Mouse (Mus musculus): Measurements from ENCODE around the gene Aire. TPM values are rescaled to one million over a fixed set of nuclear protein-coding genes. Genes with fewer than 3 reads are reported as not detected.

Aire gene
- total and polyA plus RNA-seq, 2 experiments from 2014 or later, result 0.16 to 0.31 TPM

DNA sequence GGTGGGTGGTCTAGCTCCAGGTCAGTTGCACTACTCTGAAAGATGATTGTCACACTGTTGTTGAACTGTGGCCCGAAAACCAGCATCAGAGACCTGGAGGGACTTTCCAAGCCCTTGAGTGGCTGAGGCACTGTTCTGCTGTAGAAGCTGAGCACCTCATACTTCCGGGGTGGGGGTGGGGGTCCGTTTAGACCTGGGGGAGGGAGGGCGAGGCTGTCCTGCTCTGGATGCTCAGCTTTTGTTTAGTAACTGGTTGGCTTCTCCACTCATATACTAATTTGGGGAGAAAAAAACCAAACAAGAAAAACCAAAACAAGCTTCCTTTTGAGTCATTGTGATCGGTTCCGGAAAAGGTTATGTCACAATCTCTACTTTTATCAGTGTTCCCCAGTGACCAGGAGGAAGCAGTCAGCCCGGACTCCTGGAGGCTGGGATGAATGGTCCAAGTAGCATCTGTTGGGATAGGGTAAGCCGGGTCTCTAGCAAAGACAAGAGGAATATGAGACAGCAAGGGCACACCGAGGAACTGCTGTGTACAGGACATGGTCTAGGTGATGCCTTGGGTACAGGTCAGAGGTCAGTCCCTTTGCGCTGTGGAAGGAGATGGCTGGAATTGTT lies 43.1 kb upstream of the Aire start:
- no peaks in the 10 kb centered on the region for H3K9me3 ChIP-seq (ENCODE audit: low read length)
- WGBS, result 82% methylated on average over 10 of the region's 10 CpGs
- no peak for DNase-seq (ENCODE audit: low spot score)
- no peak for TF ChIP-seq CTCF (IDR thresholded peaks at IDR 0.05)
- no peak overlapping the region for H3K9ac ChIP-seq (replicated peaks; ENCODE audit: low read length, poor library complexity, severe bottlenecking)
- H3K27me3 ChIP-seq (ENCODE audit: insufficient read depth, low read length), result no peaks in the 10 kb centered on the region
- H3K4me1 ChIP-seq (ENCODE audit: insufficient read depth, low read length), result no peaks in the 10 kb centered on the region
- H3K4me2 ChIP-seq (ENCODE audit: low read depth, low read length, poor library complexity, severe bottlenecking), result no peak overlapping the region
- no peaks in the 10 kb centered on the region for H3K36me3 ChIP-seq (ENCODE audit: insufficient read depth, low read length)
- ATAC-seq (ENCODE audit: low FRiP score), result no peak
- H3K4me3 ChIP-seq (ENCODE audit: low read depth, low read length), result no peak overlapping the region
- no peak overlapping the region for H3K27ac ChIP-seq (ENCODE audit: low read depth, low read length)

DNA sequence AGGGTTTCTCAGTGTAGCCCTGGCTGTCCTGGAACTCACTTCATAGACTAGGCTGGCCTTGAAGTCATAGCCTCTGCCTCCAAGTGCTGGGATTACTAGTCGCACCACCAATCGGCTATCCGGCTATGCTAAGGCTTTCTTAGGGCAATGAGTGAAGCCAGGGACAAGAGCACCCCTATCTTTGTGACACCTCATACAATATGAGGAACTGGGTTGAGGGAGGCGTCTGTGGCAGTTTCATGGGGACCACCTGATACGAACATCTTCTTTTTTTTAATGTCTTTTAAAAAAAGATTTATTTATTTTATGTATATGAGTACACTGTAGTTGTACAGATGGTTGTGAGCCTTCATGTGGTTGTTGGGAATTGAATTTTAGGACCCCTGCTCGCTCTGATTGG lies 42.3 kb upstream of the Aire start:
- H3K27me3 ChIP-seq (ENCODE audit: insufficient read depth, low read length), result no peaks in the 10 kb centered on the region
- H3K4me1 ChIP-seq (ENCODE audit: insufficient read depth, low read length), result no peaks in the 10 kb centered on the region
- no peaks in the 10 kb centered on the region for H3K9me3 ChIP-seq (ENCODE audit: low read length)
- no peak overlapping the region for H3K9ac ChIP-seq (replicated peaks; ENCODE audit: low read length, poor library complexity, severe bottlenecking)
- ATAC-seq (ENCODE audit: low FRiP score), result no peak
- H3K4me2 ChIP-seq (ENCODE audit: low read depth, low read length, poor library complexity, severe bottlenecking), result no peak overlapping the region
- no peaks in the 10 kb centered on the region for H3K36me3 ChIP-seq (ENCODE audit: insufficient read depth, low read length)
- H3K4me3 ChIP-seq (ENCODE audit: low read depth, low read length), result no peak overlapping the region
- H3K27ac ChIP-seq (ENCODE audit: low read depth, low read length), result no peak overlapping the region
- 94% methylated on average over 6 of the region's 6 CpGs for WGBS
- no peak for DNase-seq (ENCODE audit: low spot score)
- TF ChIP-seq CTCF (IDR thresholded peaks at IDR 0.05), result no peak

DNA sequence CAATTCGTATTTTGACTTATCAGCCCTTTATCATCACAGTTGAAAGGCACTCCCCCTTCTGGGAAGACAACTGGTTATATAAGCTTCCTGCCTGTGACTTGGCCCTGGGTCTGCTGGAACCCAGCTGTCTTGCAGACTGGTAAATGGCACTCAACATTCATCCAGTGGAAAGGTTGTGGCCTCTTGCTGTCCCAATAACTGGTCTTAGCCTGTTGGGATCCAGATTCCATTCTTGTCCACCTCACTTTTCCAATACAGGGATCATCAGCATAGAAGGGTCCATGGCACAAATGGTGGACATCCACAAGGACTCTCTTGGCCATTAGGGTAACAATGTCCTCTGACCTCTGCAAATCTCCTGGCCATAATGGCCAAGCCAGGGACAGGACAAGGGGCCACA lies 40.7 kb upstream of the Aire start:
- WGBS, result 84% methylated on average over 1 of the region's 1 CpGs
- Histone ChIP-seq H3K9ac (replicated peaks; ENCODE audit: low read length, poor library complexity, severe bottlenecking) (no peak overlapping the region), H3K36me3 (ENCODE audit: insufficient read depth, low read length) (no peaks in the 10 kb centered on the region), H3K9me3 (ENCODE audit: low read length) (no peaks in the 10 kb centered on the region), H3K4me1 (ENCODE audit: insufficient read depth, low read length) (no peaks in the 10 kb centered on the region), H3K27ac (ENCODE audit: low read depth, low read length) (no peak overlapping the region), H3K4me2 (ENCODE audit: low read depth, low read length, poor library complexity, severe bottlenecking) (no peak overlapping the region), H3K4me3 (ENCODE audit: low read depth, low read length) (no peak overlapping the region), H3K27me3 (ENCODE audit: insufficient read depth, low read length) (no peaks in the 10 kb centered on the region)
- no peak for ATAC-seq (ENCODE audit: low FRiP score)
- TF ChIP-seq CTCF (IDR thresholded peaks at IDR 0.05), result no peak
- no peak for DNase-seq (ENCODE audit: low spot score)

DNA sequence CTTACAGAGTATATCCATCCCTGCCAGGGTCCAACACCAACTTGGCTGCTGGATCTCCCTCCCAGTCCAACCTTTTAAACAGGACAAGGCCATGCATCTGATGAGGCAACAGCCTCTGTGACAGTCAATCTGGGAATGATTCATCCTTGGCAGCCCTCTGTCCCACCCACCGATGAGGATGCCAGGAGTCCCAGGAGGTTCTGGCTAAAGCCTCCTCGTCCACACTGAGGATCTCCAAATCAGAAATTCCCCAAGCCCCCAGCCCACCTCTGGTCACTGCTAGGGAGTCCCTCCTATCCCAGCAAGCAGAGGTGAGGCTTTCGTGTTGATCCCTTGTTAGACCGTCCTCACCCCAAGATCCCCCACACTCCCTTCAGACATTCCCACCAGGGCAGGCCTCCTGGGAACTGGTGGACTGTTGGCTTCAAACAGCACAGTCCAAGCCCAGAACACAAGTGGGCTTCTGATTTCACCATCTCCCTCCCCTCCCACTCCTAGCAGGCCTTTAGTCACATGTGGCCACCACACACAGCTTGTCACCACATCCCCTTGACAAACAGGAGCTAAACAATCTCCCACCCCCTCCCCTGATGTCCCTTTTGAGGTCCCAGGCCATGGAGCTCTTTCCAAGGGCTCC lies 36.7 kb upstream of the Aire start:
- DNase-seq (ENCODE audit: low spot score) (no peak), ATAC-seq (ENCODE audit: low FRiP score) (no peak)
- H3K4me3 ChIP-seq (ENCODE audit: low read depth, low read length), result no peak overlapping the region
- no peak overlapping the region for H3K27ac ChIP-seq (ENCODE audit: low read depth, low read length)
- TF ChIP-seq CTCF (IDR thresholded peaks at IDR 0.05), result no peak
- no peaks in the 10 kb centered on the region for H3K36me3 ChIP-seq (ENCODE audit: insufficient read depth, low read length)
- H3K9me3 ChIP-seq (ENCODE audit: low read length), result no peaks in the 10 kb centered on the region
- H3K4me1 ChIP-seq (ENCODE audit: insufficient read depth, low read length), result no peaks in the 10 kb centered on the region
- H3K27me3 ChIP-seq (ENCODE audit: insufficient read depth, low read length), result no peaks in the 10 kb centered on the region
- H3K9ac ChIP-seq (replicated peaks; ENCODE audit: low read length, poor library complexity, severe bottlenecking), result no peak overlapping the region
- no peak overlapping the region for H3K4me2 ChIP-seq (ENCODE audit: low read depth, low read length, poor library complexity, severe bottlenecking)
- 85% methylated on average over 4 of the region's 4 CpGs for WGBS

DNA sequence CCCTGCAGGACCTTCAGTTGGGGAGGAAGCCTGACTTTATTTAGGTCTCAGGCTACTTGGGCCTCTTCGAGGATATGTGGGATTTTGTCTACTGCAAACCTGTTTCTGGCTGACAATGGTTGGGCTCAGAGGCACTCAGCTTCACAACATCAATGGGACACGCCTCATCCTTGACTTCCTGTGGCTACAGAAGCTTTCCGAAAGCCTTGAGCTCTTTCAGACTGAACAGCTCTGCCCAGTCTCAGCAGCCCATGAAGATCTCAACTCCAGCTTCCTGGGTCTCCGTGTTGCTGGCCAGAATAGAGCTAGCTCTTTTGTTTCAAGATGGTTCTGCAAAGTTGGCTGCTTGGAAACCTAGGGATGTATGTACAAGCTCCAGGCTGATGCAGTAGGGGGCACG lies 34.9 kb upstream of the Aire start:
- no peak for TF ChIP-seq CTCF (IDR thresholded peaks at IDR 0.05)

DNA sequence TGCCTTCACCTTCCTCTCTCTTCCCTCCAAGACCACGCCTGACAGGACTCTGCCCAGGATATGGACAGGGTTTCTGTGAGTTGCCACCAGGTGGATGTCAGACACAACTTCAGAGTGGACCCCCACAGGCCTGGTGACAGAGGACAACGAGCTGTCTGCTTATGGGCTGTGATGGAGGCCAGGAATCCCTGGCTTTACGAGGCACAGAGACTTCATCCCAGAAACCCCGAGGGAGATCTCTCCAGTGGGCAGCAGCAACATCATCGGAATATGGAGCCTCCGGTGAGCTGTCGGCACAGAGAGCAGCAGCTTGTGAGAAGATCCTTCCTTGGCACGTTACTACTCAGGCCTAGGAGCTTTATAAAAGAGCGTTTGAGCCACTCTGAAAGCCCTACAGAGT lies 34.5 kb upstream of the Aire start:
- no peak overlapping the region for H3K4me3 ChIP-seq (ENCODE audit: low read depth, low read length)
- 82% methylated on average over 9 of the region's 9 CpGs for WGBS

More for the DNA sequence above, 34.9 kb upstream of the Aire start:
- ATAC-seq (ENCODE audit: low FRiP score), result no peak
- WGBS, result 86% methylated on average over 5 of the region's 5 CpGs
- Histone ChIP-seq H3K9me3 (ENCODE audit: low read length) (no peaks in the 10 kb centered on the region), H3K36me3 (ENCODE audit: insufficient read depth, low read length) (no peaks in the 10 kb centered on the region), H3K4me2 (ENCODE audit: low read depth, low read length, poor library complexity, severe bottlenecking) (no peak overlapping the region), H3K27me3 (ENCODE audit: insufficient read depth, low read length) (no peaks in the 10 kb centered on the region), H3K27ac (ENCODE audit: low read depth, low read length) (no peak overlapping the region), H3K4me3 (ENCODE audit: low read depth, low read length) (no peak overlapping the region), H3K4me1 (ENCODE audit: insufficient read depth, low read length) (no peaks in the 10 kb centered on the region), H3K9ac (replicated peaks; ENCODE audit: low read length, poor library complexity, severe bottlenecking) (no peak overlapping the region)
- DNase-seq (ENCODE audit: low spot score), result no peak

More for the DNA sequence above, 34.5 kb upstream of the Aire start:
- Histone ChIP-seq H3K9me3 (ENCODE audit: low read length) (no peaks in the 10 kb centered on the region), H3K4me1 (ENCODE audit: insufficient read depth, low read length) (no peaks in the 10 kb centered on the region), H3K27me3 (ENCODE audit: insufficient read depth, low read length) (no peaks in the 10 kb centered on the region), H3K27ac (ENCODE audit: low read depth, low read length) (no peak overlapping the region), H3K4me2 (ENCODE audit: low read depth, low read length, poor library complexity, severe bottlenecking) (no peak overlapping the region), H3K9ac (replicated peaks; ENCODE audit: low read length, poor library complexity, severe bottlenecking) (no peak overlapping the region), H3K36me3 (ENCODE audit: insufficient read depth, low read length) (no peaks in the 10 kb centered on the region)
- no peak for TF ChIP-seq CTCF (IDR thresholded peaks at IDR 0.05)
- ATAC-seq (ENCODE audit: low FRiP score), result no peak
- no peak for DNase-seq (ENCODE audit: low spot score)
